Mouse (Mus musculus) lung, postnatal 0 days (tissue): ENCODE data around the gene Sept11.

Experiments
- CTCF ChIP-seq: IDR thresholded peaks from 2 replicates; pipeline ENCODE4 v1.5.1; 2016; ENCODE audit warnings: antibody characterized with exemption, mild to moderate bottlenecking
- EP300 ChIP-seq: IDR thresholded peaks from 2 replicates; pipeline ENCODE4 v1.6.1; 2016; ENCODE audit warnings: antibody characterized with exemption, mild to moderate bottlenecking, control low read depth

GRCm38 (mm10) chr5:93206109-93207005 is 113.1 kb downstream of the Sept11 start, which contains the start of the genes Ccni and 2010109A12Rik:
- TF ChIP-seq CTCF, result no peak
- TF ChIP-seq EP300, result peak; percentile 84
